Mouse (Mus musculus) cerebral cortex, adult 2 months (tissue): ENCODE data around the gene Sult2b1.

Source experiments
- WGBS: fragments of 180-500 bp; shearing (Covaris S2); methylation state at CpG from one replicate; pipeline ENCODE4 v1.1.7; 2018; 5-methylcytosine and 5-hydroxymethylcytosine counted together

Sult2b1 gene

DNA sequence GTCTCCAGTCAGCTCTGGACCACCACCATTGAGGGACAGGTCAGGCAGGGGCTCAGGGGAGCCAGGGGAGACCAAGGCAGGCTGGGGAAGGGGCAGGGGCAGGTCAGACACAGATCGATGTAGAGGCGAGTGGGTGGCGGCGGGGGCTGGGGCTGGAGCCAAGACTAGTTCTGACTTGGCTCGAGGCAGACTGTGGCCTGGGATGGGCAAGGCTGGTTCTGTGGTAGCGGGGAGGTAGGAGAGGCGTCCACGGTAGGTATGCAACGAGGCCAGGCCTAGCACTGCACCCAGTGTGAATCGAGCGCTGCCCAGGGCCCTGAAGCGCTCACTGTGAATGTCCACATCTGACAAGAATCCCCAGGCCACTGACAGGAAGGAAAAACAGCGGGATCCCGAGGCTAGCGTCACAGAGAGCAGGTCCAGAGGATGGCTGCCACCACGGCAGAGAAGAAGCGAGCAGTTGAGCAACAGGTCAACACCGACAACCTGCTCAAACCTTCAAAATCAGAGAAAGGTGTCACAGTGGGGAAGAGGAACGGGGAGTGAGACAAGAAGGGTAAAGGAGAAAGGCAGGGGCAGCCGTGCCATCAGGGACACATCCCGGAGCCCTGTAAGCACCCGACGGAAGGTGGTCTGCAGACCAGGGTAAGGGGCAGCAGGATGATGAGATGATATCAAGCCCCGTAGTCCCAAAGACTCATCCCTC is 73.0 kb downstream of the Sult2b1 start:
- 71% methylated on average over 24 of the region's 24 CpGs for WGBS

DNA sequence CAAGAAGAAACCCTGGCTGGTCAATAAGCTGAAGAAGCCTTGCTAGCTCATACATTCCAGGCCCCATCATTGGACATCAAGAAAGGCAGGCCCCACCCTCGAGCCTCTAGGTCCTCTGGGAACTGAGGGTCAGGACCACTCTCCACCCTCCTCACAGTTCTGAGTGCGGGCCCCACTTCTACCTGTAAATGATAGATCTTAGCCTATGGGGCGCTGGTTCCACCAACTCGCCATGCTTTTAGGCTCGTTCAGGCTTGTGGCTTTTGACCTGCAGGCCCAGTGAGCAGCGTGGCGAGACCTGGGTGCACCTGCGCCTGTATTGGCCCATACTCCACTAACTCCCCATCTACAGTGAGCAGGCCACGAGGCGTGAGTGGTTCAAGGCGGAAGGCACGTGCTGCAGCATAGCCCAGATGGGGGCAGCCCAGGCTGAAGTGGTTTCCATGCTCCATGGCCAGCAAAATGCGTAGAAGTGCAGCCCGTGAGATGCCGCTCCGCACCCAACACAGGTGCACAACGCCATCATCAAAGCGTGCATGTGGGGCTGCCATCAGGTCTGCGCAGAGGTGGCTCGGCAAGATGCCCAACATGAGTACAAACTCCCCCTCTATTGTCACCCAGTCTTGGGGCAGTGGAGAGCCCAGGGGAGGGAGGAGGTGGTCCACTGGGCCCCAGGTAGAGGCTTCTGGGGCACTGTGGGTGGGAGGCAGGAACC is 73.8 kb downstream of the Sult2b1 start:
- WGBS: 75% methylated on average over 20 of the region's 20 CpGs

DNA sequence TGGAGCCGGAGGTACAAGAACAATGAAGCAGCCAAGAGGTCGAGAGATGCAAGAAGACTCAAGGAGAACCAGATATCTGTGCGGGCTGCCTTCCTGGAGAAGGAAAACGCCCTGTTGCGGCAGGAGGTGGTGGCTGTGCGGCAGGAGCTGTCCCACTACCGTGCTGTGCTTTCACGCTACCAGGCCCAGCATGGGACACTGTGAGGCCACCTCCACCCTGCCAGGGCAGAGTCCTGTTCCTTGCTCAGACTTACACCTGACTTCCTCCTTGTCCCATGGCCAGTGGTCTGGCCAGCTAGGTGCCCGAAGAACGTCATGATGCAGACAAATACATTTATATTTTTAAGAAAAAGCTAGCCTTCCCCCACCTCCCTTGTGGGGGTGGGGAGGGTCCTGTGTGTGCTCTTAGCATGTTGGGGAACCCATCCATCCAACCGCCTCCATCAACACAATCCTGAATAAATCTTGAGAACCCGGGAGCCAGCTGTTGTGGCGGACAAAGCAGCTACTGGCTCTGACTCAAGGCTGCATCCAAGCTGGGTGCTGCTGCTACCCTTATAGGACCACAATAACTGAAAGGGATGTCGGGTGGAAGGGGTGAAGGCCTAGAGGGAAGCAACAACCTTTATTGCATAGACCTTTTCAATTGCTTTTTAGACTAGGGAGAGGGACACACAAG is 74.7 kb downstream of the Sult2b1 start:
- WGBS: 50% methylated on average over 14 of the region's 14 CpGs

GRCm38 (mm10) chr7:45709036-45709435 is 75.4 kb downstream of the Sult2b1 start:
- 35% methylated on average over 6 of the region's 6 CpGs for WGBS

DNA sequence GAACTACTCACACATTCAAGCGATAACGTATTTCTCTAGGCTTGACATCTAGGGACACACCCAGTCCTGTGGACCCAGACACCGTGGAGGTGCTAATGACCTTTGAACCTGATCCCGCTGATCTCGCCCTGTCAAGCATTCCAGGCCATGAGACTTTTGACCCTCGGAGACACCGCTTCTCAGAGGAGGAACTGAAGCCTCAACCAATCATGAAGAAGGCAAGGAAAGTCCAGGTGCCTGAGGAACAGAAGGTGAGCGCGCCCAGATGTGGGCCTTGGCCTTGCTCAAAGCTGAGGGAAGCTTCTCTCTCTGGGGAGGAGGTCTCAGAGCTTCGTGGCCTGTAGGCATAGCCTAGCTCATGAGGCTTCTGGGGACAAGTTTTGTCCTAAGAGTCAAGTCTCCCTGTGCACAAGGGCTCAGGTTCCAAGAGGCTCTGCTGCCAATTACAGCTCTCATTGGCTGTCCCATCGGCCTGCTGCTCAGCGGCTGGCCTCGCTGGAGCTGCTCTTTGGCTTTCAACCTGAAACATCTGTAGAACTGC is 76.2 kb downstream of the Sult2b1 start:
- 44% methylated on average over 13 of the region's 13 CpGs for WGBS

DNA sequence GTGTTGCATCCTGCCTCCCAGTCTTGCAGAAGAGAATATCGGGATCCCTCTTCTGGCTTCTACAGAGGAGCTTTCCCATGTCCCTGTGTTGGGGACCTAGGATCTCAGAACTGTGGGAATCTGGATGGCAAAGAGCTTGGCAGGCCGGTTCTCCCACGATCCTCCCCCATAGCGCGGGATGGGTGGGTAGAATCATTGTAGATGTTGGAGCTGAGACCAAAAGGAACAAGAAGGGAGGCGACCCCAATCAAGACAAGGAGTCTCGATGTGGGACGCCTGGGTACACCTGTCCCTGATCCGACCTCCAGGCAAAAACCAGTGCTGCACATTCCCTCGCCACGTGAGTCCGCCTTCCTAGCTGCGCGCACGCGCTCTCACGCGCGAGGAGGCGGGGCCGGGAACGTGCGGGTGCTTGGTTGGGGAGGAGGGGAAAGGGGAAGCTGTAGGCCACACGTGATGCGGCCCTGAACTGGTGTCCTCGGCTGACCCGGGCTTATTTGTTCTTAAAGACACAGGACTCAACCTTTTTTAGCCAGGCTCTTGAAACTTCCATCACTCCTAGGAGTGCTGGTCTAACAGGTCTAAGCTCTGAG is 77.0 kb downstream of the Sult2b1 start:
- 1% methylated on average over 27 of the region's 27 CpGs for WGBS

DNA sequence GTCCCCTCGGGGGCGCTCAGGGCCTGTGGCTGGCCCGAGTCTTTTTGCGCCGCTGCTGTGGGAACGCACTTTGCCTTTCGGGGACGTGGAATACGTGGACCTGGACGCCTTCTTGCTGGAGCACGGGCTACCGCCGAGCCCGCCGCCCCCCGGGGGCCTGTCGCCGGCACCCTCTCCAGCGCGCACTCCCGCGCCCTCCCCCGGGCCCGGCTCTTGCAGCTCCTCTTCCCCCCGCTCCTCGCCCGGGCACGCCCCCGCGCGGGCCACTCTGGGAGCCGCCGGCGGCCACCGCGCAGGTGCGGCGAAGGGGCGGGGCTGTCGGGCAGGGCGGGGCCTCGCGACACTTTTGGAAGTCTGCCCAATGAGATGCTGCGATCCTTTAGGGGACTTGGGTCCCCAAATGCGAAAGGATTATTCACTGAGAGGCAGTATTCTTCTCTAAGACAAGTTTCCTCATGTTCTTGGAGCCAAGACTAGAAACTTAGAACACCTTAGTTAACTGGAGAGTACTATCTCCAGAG is 77.7 kb downstream of the Sult2b1 start:
- WGBS: 1% methylated on average over 45 of the region's 45 CpGs

- 1% methylated on average over 7 of the region's 7 CpGs for WGBS
Measured at GRCm38 (mm10) chr7:45705873-45706281, 78.6 kb downstream of the Sult2b1 start.

- under 1% methylated on average over 21 of the region's 21 CpGs for WGBS
Measured at GRCm38 (mm10) chr7:45705443-45705864, 79.0 kb downstream of the Sult2b1 start.

DNA sequence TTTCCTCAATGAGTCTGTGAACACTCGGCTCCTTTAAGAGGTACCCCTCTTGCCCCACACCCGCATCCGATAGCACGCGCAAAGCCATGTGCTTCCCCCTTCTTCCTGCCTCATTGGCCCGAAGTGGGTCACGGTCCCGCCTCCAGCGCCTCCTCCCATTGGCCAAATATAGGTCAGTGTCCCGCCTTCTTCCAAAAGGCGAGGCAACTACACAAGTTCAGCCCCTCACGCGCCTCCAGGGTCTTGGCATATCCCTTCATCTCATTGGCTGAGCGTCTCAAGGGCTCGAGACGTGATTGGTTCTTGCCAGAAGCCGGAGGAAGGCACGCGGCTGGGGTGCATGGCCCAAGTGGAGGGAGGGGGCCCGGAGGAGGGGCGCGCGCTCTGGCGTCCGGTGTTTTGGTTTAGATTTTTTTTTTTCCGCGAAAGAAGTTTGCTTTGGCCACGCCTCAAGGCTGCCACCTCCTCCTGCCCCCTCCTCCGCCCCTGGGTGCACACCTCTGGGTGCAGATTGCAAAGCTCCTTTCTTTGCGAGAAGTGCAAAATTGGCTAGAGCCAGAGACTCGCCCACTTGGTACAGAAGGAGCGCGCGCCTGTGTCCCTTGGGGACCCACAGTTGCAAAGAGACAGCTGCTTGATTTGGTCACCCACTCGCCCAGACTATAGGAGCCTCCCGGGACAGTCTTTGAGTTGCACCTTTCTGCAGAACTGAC is 79.6 kb downstream of the Sult2b1 start, which contains the start of gene Dbp:
Dbp (plus strand) TSS at position 359 of the 713 bp plus-strand sequence.
- 0% methylated on average over 36 of the region's 36 CpGs for WGBS

GRCm38 (mm10) chr7:45704046-45704559 is 80.4 kb downstream of the Sult2b1 start:
- WGBS: under 1% methylated on average over 13 of the region's 13 CpGs

GRCm38 (mm10) chr7:45703521-45704033 is 80.9 kb downstream of the Sult2b1 start:
- 24% methylated on average over 12 of the region's 12 CpGs for WGBS

- 75% methylated on average over 17 of the region's 17 CpGs for WGBS
Measured at GRCm38 (mm10) chr7:45702809-45703520, 81.5 kb downstream of the Sult2b1 start.

- WGBS: 92% methylated on average over 11 of the region's 11 CpGs
Measured at GRCm38 (mm10) chr7:45702316-45702715, 82.2 kb downstream of the Sult2b1 start.

DNA sequence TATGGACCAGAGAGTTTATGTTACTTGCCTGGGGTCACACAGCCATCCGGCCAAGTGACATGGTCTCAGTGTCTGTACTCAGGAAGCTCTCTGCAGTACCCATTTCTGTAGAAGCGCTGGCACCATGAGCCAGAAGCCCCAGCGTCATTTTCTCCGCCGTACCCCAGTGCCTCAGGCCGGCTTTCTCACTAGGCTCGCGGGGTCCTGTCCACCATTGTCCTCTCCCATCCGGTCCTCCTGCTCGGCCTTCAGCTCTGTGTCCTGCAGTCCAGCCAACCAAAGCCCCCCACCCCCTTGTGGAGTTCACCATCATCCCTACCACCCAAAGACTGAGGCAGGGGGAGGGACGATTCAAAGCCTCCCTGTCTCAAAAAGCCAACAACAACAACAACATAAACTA is 82.9 kb downstream of the Sult2b1 start:
- 75% methylated on average over 11 of the region's 11 CpGs for WGBS

GRCm38 (mm10) chr7:45701072-45701471 is 83.4 kb downstream of the Sult2b1 start:
- WGBS: 20% methylated on average over 11 of the region's 11 CpGs

GRCm38 (mm10) chr7:45700301-45701015 is 84.0 kb downstream of the Sult2b1 start:
- WGBS: under 1% methylated on average over 20 of the region's 20 CpGs

DNA sequence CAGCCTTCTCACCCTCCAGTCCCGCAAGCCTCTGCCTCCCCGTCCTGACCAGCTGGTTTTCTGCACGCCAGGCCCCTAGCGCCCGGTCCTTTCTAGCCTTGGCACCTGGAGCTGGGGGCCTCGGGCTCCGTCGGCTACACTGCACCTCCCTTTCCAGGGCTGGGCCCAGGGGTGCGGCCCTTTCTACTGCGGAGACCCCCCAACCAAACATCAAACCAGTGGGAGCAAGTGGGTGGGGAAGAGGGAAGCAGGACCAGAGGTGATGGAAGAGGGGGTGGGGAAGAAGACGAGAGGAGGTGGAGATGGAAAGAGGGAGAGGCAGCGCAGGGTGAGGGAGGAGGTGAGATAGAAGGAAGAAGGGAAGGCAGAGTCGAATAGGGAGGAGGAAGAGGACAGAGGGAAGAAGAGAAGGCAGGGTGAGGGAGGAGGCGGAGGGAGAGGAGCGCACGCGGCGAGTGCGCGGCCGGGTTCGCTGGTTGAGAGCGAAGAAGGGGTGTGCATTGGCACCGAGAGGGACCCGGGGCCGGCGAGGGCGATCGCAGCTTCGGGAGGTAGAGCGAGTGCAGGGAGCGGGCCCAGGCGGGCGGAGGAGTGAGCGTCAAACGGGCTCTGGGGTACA is 84.8 kb downstream of the Sult2b1 start, which contains the start of gene Car11:
Car11 (plus strand) TSS at position 321 of the 619 bp plus-strand sequence.
- WGBS: 4% methylated on average over 36 of the region's 36 CpGs

GRCm38 (mm10) chr7:45697894-45698293 is 86.6 kb downstream of the Sult2b1 start:
- 84% methylated on average over 7 of the region's 7 CpGs for WGBS
